Mouse (Mus musculus) embryonic facial prominence, embryonic 13.5 days (tissue): ENCODE measurements around the gene Prss47. TPM values are rescaled to one million over a fixed set of nuclear protein-coding genes. Genes with fewer than 3 reads are reported as not detected.

Experiments
- polyA plus RNA-seq: library from polyadenylated mRNA; unstranded; fragments of >200 nt; fragmentation: Nextera tagmentation; extraction: Ambion mirVana; gene quantifications from 2 replicates; pipeline ENCODE4 v1.2.1, GENCODE M21; 2015

Prss47 gene
- polyA plus RNA-seq, 1 experiment from 2014 or later, result not detected

Other genes starting within 250 kb of the Prss47 start
- 0.17 and 0.25 TPM in 2 replicates for gene Cntnap3, start 148.8 kb downstream of the Prss47 start, polyA plus RNA-seq
- not detected in 2 replicates for gene Spata31, start 135.4 kb downstream of the Prss47 start, polyA plus RNA-seq
- gene Spata31d1c, start 19.7 kb downstream of the Prss47 start, polyA plus RNA-seq, result not detected in 2 replicates
- gene Mfsd14b, start 60.2 kb upstream of the Prss47 start, polyA plus RNA-seq, result 54.5 and 55.9 TPM in 2 replicates
- gene Olfr465-ps1, start 85.3 kb upstream of the Prss47 start, polyA plus RNA-seq, result not detected in 2 replicates
- not detected in 2 replicates for gene Olfr466, start 97.5 kb upstream of the Prss47 start, polyA plus RNA-seq
- gene Nlrp4f, start 153.2 kb upstream of the Prss47 start, polyA plus RNA-seq, result 0.32 TPM in 1 of 2 replicates, not detected in the other
- not detected in 2 replicates for gene Gm10775, start 206.8 kb upstream of the Prss47 start, polyA plus RNA-seq
- gene Zfp369, start 226.1 kb upstream of the Prss47 start, polyA plus RNA-seq, result 16.4 and 18.0 TPM in 2 replicates